Mouse (Mus musculus) activated CD4-positive, CD25-positive, alpha-beta regulatory T cell, adult 9 weeks (primary cell): Measurements from ENCODE around the gene Gpc1. TPM values are rescaled to one million over a fixed set of nuclear protein-coding genes. Genes with fewer than 3 reads are reported as not detected.

Experiments used
- polyA plus RNA-seq: library from polyadenylated mRNA; unstranded; fragments of 100-300 nt; shearing (Covaris generic); gene quantifications from one replicate; pipeline ENCODE4 v1.2.1, GENCODE M21; 2017

The Gpc1 gene
- polyA plus RNA-seq, result 1.0 TPM

GRCm38 (mm10) chr1:92831188-92832001, at the start of gene Gpc1:
Gene Gpc1, plus strand, starts transcription at chr1:92831645.

GRCm38 (mm10) chr1:92902786-92903185, 71.3 kb downstream of the Gpc1 start, which contains the start of gene Ankmy1:
Gene Ankmy1, minus strand, starts transcription at chr1:92902906.

GRCm38 (mm10) chr1:92906779-92907631, 75.6 kb downstream of the Gpc1 start, which contains the start of gene Dusp28:
Gene Dusp28, plus strand, starts transcription at chr1:92906981.

Other genes starting within 250 kb of the Gpc1 start
- gene Olfr1412, start 245.9 kb upstream of the Gpc1 start, polyA plus RNA-seq, result not detected
- gene Olfr1411, start 237.2 kb upstream of the Gpc1 start, polyA plus RNA-seq, result not detected
- not detected for gene Olfr1410, start 225.9 kb upstream of the Gpc1 start, polyA plus RNA-seq
- not detected for gene Olfr12, start 213.9 kb upstream of the Gpc1 start, polyA plus RNA-seq
- 267 TPM for gene Cops9, start 189.7 kb upstream of the Gpc1 start, polyA plus RNA-seq
- gene Otos, start 182.8 kb upstream of the Gpc1 start, polyA plus RNA-seq, result 1.2 TPM
- 0.66 TPM for gene Ankmy1, start 71.3 kb downstream of the Gpc1 start, polyA plus RNA-seq
- 4.3 TPM for gene Dusp28, start 75.3 kb downstream of the Gpc1 start, polyA plus RNA-seq
- 12.8 TPM for gene Rnpepl1, start 79.1 kb downstream of the Gpc1 start, polyA plus RNA-seq
- 11.7 TPM for gene Capn10, start 102.7 kb downstream of the Gpc1 start, polyA plus RNA-seq
- gene Gpr35, start 119.2 kb downstream of the Gpc1 start, polyA plus RNA-seq, result 0.99 TPM
- not detected for gene Aqp12, start 174.7 kb downstream of the Gpc1 start, polyA plus RNA-seq